In the genomic region with DNA sequence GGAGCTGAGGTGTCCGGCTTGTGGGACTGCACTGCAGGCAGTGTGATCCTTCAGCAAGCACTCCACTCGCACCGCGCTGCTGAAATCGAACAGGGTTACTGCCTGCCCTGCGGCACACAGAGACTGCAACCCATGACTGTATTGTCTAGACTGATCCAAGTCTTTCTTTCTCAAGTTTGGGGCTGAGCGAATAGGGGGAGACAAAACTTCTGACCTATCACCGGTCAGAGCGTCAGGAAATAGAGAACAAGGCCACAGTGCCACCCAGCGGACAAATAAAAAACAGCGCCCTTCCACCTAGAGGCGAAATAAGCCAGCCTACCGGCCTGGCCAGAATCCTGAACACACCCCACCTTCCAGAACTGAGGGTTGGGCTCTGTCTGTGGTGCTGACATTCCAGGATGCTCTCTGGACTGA, we compare ENCODE assay signal across 8 mouse cellular contexts. TPM values are rescaled to one million over a fixed set of nuclear protein-coding genes. Genes with fewer than 3 reads are reported as not detected.
DNase-seq lines count a peak whose midpoint lies in the region; ATAC-seq and TF ChIP-seq lines count a peak whose summit lies in the region.

No protein-coding gene starts in this region.

- no peaks in the 10 kb centered on the region for H3K9me3 ChIP-seq in ES-Bruce4 (replicated peaks; ENCODE audit: control insufficient read depth, insufficient read depth, low read length, poor library complexity, severe bottlenecking)
- no peaks in the 10 kb centered on the region for H3K9me3 ChIP-seq in forebrain, embryonic 13.5 days (replicated peaks)

- H3K4me2 ChIP-seq in forebrain, embryonic 13.5 days, result peak overlapping the region; percentile 53

- intact Hi-C loops in heart, postnatal 10 days (cut with DNase I), result loop anchor here (2.0 to 5.0 kb wide), 4 partner anchors 58 to 182 kb away; a partner anchor contains a TSS

- TF ChIP-seq CTCF in ES-Bruce4 (IDR thresholded peaks at IDR 0.05; ENCODE audit: low read depth, low read length), result peak; percentile 79
- TF ChIP-seq CTCF in lung, adult 2 months (IDR thresholded peaks at IDR 0.05; ENCODE audit: insufficient read depth, low read length), result peak; percentile 79

- H3K4me1 ChIP-seq in ES-Bruce4 (ENCODE audit: control insufficient read depth, insufficient read depth, low read length), result no peaks in the 10 kb centered on the region
- H3K4me1 ChIP-seq in forebrain, embryonic 13.5 days, result 0 out of 2 replicates have a peak, but pooled peaks cover 4% of the 10 kb centered on the region
- 0 out of 2 replicates have a peak, but pooled peaks cover 2% of the 10 kb centered on the region for H3K4me1 ChIP-seq in lung, adult 2 months (ENCODE audit: control insufficient read depth, insufficient read depth, low read length)

- TF ChIP-seq EP300 in ES-Bruce4 (IDR thresholded peaks at IDR 0.05; ENCODE audit: insufficient read depth, low read depth, low read length), result no peak

- no peak overlapping the region for H3K9ac ChIP-seq in ES-Bruce4 (ENCODE audit: low read depth, poor library complexity, severe bottlenecking)
- H3K9ac ChIP-seq in forebrain, embryonic 13.5 days, result no peak overlapping the region; the same call in 1 of the 2 replicates

- no peaks in the 10 kb centered on the region for H3K36me3 ChIP-seq in ES-Bruce4 (ENCODE audit: control insufficient read depth, insufficient read depth, low read length, poor library complexity, severe bottlenecking)
- H3K36me3 ChIP-seq in forebrain, embryonic 13.5 days (ENCODE audit: poor library complexity, severe bottlenecking), result no peaks in the 10 kb centered on the region

- WGBS in forebrain, embryonic 13.5 days, result 5% methylated on average over 13 of the region's 13 CpGs
- WGBS in large intestine, adult 2 months, result 4% methylated on average over 13 of the region's 13 CpGs
- 3% methylated on average over 13 of the region's 13 CpGs for WGBS in lung, adult 2 months

- H3K27me3 ChIP-seq in ES-Bruce4 (ENCODE audit: control insufficient read depth, insufficient read depth, low read length, poor library complexity, severe bottlenecking), result no peaks in the 10 kb centered on the region
- no peaks in the 10 kb centered on the region for H3K27me3 ChIP-seq in forebrain, embryonic 13.5 days

- TF ChIP-seq POLR2A in ES-Bruce4 (IDR thresholded peaks at IDR 0.05; ENCODE audit: insufficient read depth, low read length), result peak; percentile 6
- no peak for TF ChIP-seq POLR2A in lung, adult 2 months (IDR thresholded peaks at IDR 0.05; ENCODE audit: borderline replicate concordance, extremely low read depth, low read depth, low read length)

- no peak overlapping the region for H3K27ac ChIP-seq in ES-Bruce4 (ENCODE audit: insufficient read depth, low read length)
- H3K27ac ChIP-seq in forebrain, embryonic 13.5 days, result no peak overlapping the region

- peak overlapping the region; percentile 45 for H3K4me3 ChIP-seq in ES-Bruce4 (ENCODE audit: low read depth, low read length)
- peak overlapping the region; percentile 25 for H3K4me3 ChIP-seq in forebrain, embryonic 13.5 days
- peak overlapping the region; percentile 36 for H3K4me3 ChIP-seq in lung, adult 2 months (replicated peaks; ENCODE audit: extremely low read depth, low read depth, low read length)

- DNase-seq in heart, postnatal 10 days, result peak; percentile 89 to 94
- peak; percentile 60 for DNase-seq in large intestine, adult 2 months (ENCODE audit: low read depth, low spot score)
- DNase-seq in lung, adult 2 months, result peak; percentile 81
- peak; percentile 63 to 78 for DNase-seq in thymus, adult 18-20 months

- ATAC-seq in cerebellum, adult (ENCODE audit: insufficient number of reproducible peaks, low FRiP score, low TSS enrichment), result peak; percentile 62
- peak; percentile 65 for ATAC-seq in forebrain, embryonic 13.5 days
- peak; percentile 84 for ATAC-seq in neutrophil, adult 5-6 weeks (ENCODE audit: extremely low read depth, insufficient number of reproducible peaks, low FRiP score, poor library complexity, severe bottlenecking)

RNA-seq across cellular contexts. Expression of a gene that starts 7.1 kb away (rescaled TPM):
- polyA plus RNA-seq in ES-Bruce4 (2011; ENCODE audit: insufficient read depth, insufficient read length, low read depth, missing spikeins), result 1.3 and 2.4 TPM in 2 replicates
- polyA plus RNA-seq in forebrain, embryonic 13.5 days (2015; fragmentation: Nextera tagmentation; extraction: Ambion mirVana), result 0.39 and 0.74 TPM in 2 replicates
- under 1 TPM; 0.42 to 0.43 TPM for total RNA-seq in heart, postnatal 10 days (2021)
- polyA plus RNA-seq in large intestine, adult 2 months (2012; rRNA removed), result 37.3 and 116 TPM in 2 replicates
- polyA plus RNA-seq in lung, adult 2 months (2012; rRNA removed), result 1.2 and 1.4 TPM in 2 replicates
- total RNA-seq in neutrophil, adult 5-6 weeks (2017), result 0.23 and 0.61 TPM in 2 replicates

Comparison
In these comparisons a context has a peak if more than half of its experiments do, and no peak if none do; other contexts are left out.
1. RNA of a gene that starts 7.1 kb away (polyA plus RNA-seq): 37.3 to 116 TPM in large intestine, adult 2 months; 1.3 to 2.4 TPM in ES-Bruce4, 1.2 to 1.4 TPM in lung, adult 2 months and 0.39 to 0.74 TPM in forebrain, embryonic 13.5 days; every median in the first group is over 10 times any median in the second.
2. Peak in every context shown above with its lines, with median percentiles within 50 percentile points of each other: H3K4me3 ChIP-seq, ATAC-seq and DNase-seq.